Mouse (Mus musculus): ENCODE data around the gene Fam20b. TPM values are rescaled to one million over a fixed set of nuclear protein-coding genes. Genes with fewer than 3 reads are reported as not detected.

Fam20b gene
- polyA plus RNA-seq, 1 experiment from 2014 or later = 10.0 TPM

GRCm38 (mm10) chr1:156727234-156728108, 8.6 kb upstream of the Fam20b start:
- Histone ChIP-seq H3K9me3 (replicated peaks) (no peaks in the 10 kb centered on the region), H3K36me3 (no peaks in the 10 kb centered on the region), H3K4me2 (no peak overlapping the region), H3K9ac (no peak overlapping the region), H3K4me1 (replicated peaks) (peaks cover 10% of the 10 kb centered on the region), H3K4me3 (replicated peaks) (no peak overlapping the region), H3K27me3 (no peaks in the 10 kb centered on the region), H3K27ac (no peak overlapping the region)
- no peak for ATAC-seq (ENCODE audit: low read depth)
- 63% methylated on average over 14 of the region's 14 CpGs for WGBS (ENCODE audit: insufficient replicate concordance)
- DNase-seq = no peak

GRCm38 (mm10) chr1:156722089-156722488, 3.2 kb upstream of the Fam20b start:
- DNase-seq = no peak
- peaks cover 45% of the 10 kb centered on the region for H3K4me1 ChIP-seq (replicated peaks)
- ATAC-seq (ENCODE audit: low read depth) = no peak
- no peaks in the 10 kb centered on the region for H3K9me3 ChIP-seq (replicated peaks)
- H3K27me3 ChIP-seq = no peaks in the 10 kb centered on the region
- H3K4me2 ChIP-seq = 0 out of 2 replicates have a peak overlapping the region, but pooled peaks have one; percentile 17
- H3K36me3 ChIP-seq = no peaks in the 10 kb centered on the region
- peak overlapping the region; percentile 45 for H3K9ac ChIP-seq
- H3K27ac ChIP-seq = peak overlapping the region; percentile 24
- 31% methylated on average over 6 of the region's 6 CpGs for WGBS (ENCODE audit: insufficient replicate concordance)
- no peak overlapping the region for H3K4me3 ChIP-seq (replicated peaks)

GRCm38 (mm10) chr1:156720046-156720445, 1.2 kb upstream of the Fam20b start:
- H3K9me3 ChIP-seq (replicated peaks) = no peaks in the 10 kb centered on the region
- H3K9ac ChIP-seq = no peak overlapping the region
- DNase-seq (no peak), ATAC-seq (ENCODE audit: low read depth) (no peak)
- H3K27ac ChIP-seq = no peak overlapping the region
- peaks cover 64% of the 10 kb centered on the region for H3K4me1 ChIP-seq (replicated peaks)
- H3K4me3 ChIP-seq (replicated peaks) = no peak overlapping the region
- WGBS (ENCODE audit: insufficient replicate concordance) = 70% methylated on average over 4 of the region's 4 CpGs
- H3K4me2 ChIP-seq = no peak overlapping the region; the same call in 1 of the 2 replicates
- 0 out of 2 replicates have a peak, but pooled peaks cover 2% of the 10 kb centered on the region for H3K36me3 ChIP-seq
- no peaks in the 10 kb centered on the region for H3K27me3 ChIP-seq

GRCm38 (mm10) chr1:156718286-156718949, 468 bp downstream of the Fam20b start:
- peak overlapping the region; percentile 92 for H3K9ac ChIP-seq
- DNase-seq = peak; percentile 56

GRCm38 (mm10) chr1:156717751-156718285, 1.1 kb downstream of the Fam20b start:
- 23% methylated on average over 13 of the region's 13 CpGs for WGBS (ENCODE audit: insufficient replicate concordance)
- Histone ChIP-seq H3K4me3 (replicated peaks) (peak overlapping the region; percentile 93), H3K4me2 (peak overlapping the region; percentile 74), H3K9me3 (replicated peaks) (no peaks in the 10 kb centered on the region), H3K9ac (peak overlapping the region; percentile 92), H3K27ac (peak overlapping the region; percentile 89), H3K27me3 (no peaks in the 10 kb centered on the region), H3K4me1 (replicated peaks) (peaks cover 65% of the 10 kb centered on the region), H3K36me3 (peaks cover 7% of the 10 kb centered on the region; the same call in 1 of the 2 replicates)
- ATAC-seq (ENCODE audit: low read depth) (no peak), DNase-seq (no peak)

More at GRCm38 (mm10) chr1:156718286-156718949, 468 bp downstream of the Fam20b start:
- no peaks in the 10 kb centered on the region for H3K9me3 ChIP-seq (replicated peaks)
- peak; percentile 67 for ATAC-seq (ENCODE audit: low read depth)
- peak overlapping the region; percentile 74 for H3K4me2 ChIP-seq
- H3K36me3 ChIP-seq = peaks cover 7% of the 10 kb centered on the region; the same call in 1 of the 2 replicates
- WGBS (ENCODE audit: insufficient replicate concordance) = under 1% methylated on average over 62 of the region's 73 CpGs
- peak overlapping the region; percentile 89 for H3K27ac ChIP-seq
- no peaks in the 10 kb centered on the region for H3K27me3 ChIP-seq
- peak overlapping the region; percentile 93 for H3K4me3 ChIP-seq (replicated peaks)
- H3K4me1 ChIP-seq (replicated peaks) = peaks cover 65% of the 10 kb centered on the region

- DNase-seq = no peak
- Histone ChIP-seq H3K27ac (no peak overlapping the region), H3K4me3 (replicated peaks) (no peak overlapping the region), H3K9me3 (replicated peaks) (no peaks in the 10 kb centered on the region), H3K4me1 (replicated peaks) (peaks cover 55% of the 10 kb centered on the region), H3K27me3 (no peaks in the 10 kb centered on the region), H3K9ac (no peak overlapping the region), H3K36me3 (peaks cover 7% of the 10 kb centered on the region; the same call in 1 of the 2 replicates), H3K4me2 (no peak overlapping the region)
- WGBS (ENCODE audit: insufficient replicate concordance) = 84% methylated on average over 6 of the region's 6 CpGs
- ATAC-seq (ENCODE audit: low read depth) = no peak
Measured at GRCm38 (mm10) chr1:156716681-156717080, 2.2 kb downstream of the Fam20b start.

- Histone ChIP-seq H3K9ac (no peak overlapping the region), H3K4me3 (replicated peaks) (no peak overlapping the region), H3K9me3 (replicated peaks) (no peaks in the 10 kb centered on the region), H3K4me1 (replicated peaks) (peaks cover 24% of the 10 kb centered on the region), H3K36me3 (peaks cover 8% of the 10 kb centered on the region), H3K4me2 (no peak overlapping the region), H3K27ac (no peak overlapping the region), H3K27me3 (no peaks in the 10 kb centered on the region)
- DNase-seq (no peak), ATAC-seq (ENCODE audit: low read depth) (no peak)
- 70% methylated on average over 10 of the region's 10 CpGs for WGBS (ENCODE audit: insufficient replicate concordance)
Measured at GRCm38 (mm10) chr1:156710472-156711098, 8.3 kb downstream of the Fam20b start.

GRCm38 (mm10) chr1:156708672-156709071, 10.2 kb downstream of the Fam20b start:
- Histone ChIP-seq H3K4me2 (no peak overlapping the region), H3K27ac (no peak overlapping the region), H3K36me3 (peaks cover 24% of the 10 kb centered on the region), H3K9me3 (replicated peaks) (no peaks in the 10 kb centered on the region), H3K4me1 (replicated peaks) (peaks cover 21% of the 10 kb centered on the region), H3K4me3 (replicated peaks) (no peak overlapping the region), H3K9ac (no peak overlapping the region), H3K27me3 (no peaks in the 10 kb centered on the region)
- ATAC-seq (ENCODE audit: low read depth) (no peak), DNase-seq (no peak)
- WGBS (ENCODE audit: insufficient replicate concordance) = 59% methylated on average over 3 of the region's 3 CpGs

- H3K9ac ChIP-seq = no peak overlapping the region
- no peak overlapping the region for H3K27ac ChIP-seq
- H3K4me3 ChIP-seq (replicated peaks) = no peak overlapping the region
- peaks cover 19% of the 10 kb centered on the region for H3K4me1 ChIP-seq (replicated peaks)
- peaks cover 47% of the 10 kb centered on the region for H3K36me3 ChIP-seq
- no peaks in the 10 kb centered on the region for H3K9me3 ChIP-seq (replicated peaks)
- 55% methylated on average over 10 of the region's 10 CpGs for WGBS (ENCODE audit: insufficient replicate concordance)
- H3K4me2 ChIP-seq = no peak overlapping the region
- no peak for DNase-seq
- no peaks in the 10 kb centered on the region for H3K27me3 ChIP-seq
- no peak for ATAC-seq (ENCODE audit: low read depth)
Measured at GRCm38 (mm10) chr1:156705696-156706285, 13.1 kb downstream of the Fam20b start.

GRCm38 (mm10) chr1:156703444-156703843, 15.4 kb downstream of the Fam20b start:
- Histone ChIP-seq H3K4me2 (no peak overlapping the region), H3K27me3 (no peaks in the 10 kb centered on the region), H3K9ac (no peak overlapping the region), H3K27ac (no peak overlapping the region), H3K36me3 (peaks cover 62% of the 10 kb centered on the region), H3K4me1 (replicated peaks) (peaks cover 19% of the 10 kb centered on the region), H3K9me3 (replicated peaks) (no peaks in the 10 kb centered on the region), H3K4me3 (replicated peaks) (no peak overlapping the region)
- DNase-seq = no peak
- WGBS (ENCODE audit: insufficient replicate concordance) = 78% methylated on average over 4 of the region's 4 CpGs
- ATAC-seq (ENCODE audit: low read depth) = no peak

Measured in liver, embryonic 13.5 days (tissue).